Mouse (Mus musculus) layer of hippocampus, adult 18-20 months (tissue): ENCODE data around the gene Trmt11. TPM values are rescaled to one million over a fixed set of nuclear protein-coding genes. Genes with fewer than 3 reads are reported as not detected.
A peak's percentile ranks its signal among the peaks of the same experiment; 100 is the strongest.
"Not testable (repeated sequence)": the region's sequence is repeated elsewhere in the genome, so short reads cannot be mapped to it uniquely, and the experiment has no call there.

Experiments
- DNase-seq, 2 experiments: peaks; one replicate each; pipeline ENCODE4 v3.0.0; 2022; ENCODE audit warnings: low spot score in 2 of 2
- long read RNA-seq: library from polyadenylated mRNA; stranded (forward); transcript quantifications from one replicate; pipeline ENCODE4 v2.0.0, GENCODE M21; 2021
- total RNA-seq, 2 experiments: library from RNA; stranded (reverse); gene quantifications; 2 replicates each; pipeline ENCODE4 v1.2.3; 2021

Gene Trmt11
- 1 to 10 TPM; 6.9 to 9.5 TPM for total RNA-seq
- long read RNA-seq, partial matches to known transcripts, result 0 of 3 reads
- long read RNA-seq, other reads (novel, unspliced or antisense), result 1 of 3 reads

DNA sequence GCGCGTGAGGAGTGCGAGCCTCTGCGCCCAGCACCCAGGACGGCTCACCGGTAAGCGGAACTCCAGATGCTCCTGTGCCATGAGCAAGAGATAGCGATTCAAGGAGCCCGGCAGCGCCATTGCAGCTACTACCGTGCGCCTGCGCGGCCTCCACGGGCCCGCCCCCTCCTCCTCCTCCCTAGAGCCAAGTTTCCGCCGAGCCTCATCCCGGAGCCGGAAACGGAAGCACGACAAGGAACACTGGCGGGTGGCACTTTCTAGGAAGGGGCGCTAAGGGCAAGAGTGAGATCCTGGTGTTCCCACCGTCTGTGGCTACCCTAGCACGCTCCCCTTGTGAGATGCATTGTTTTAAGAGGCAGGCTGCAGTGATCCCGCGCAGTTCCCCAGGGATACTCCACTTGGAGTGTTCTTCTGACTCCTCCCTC is at the start of gene Trmt11:
Gene Trmt11 (minus strand): TSS at position 208 of the 425 bp plus-strand sequence.
- peak; percentile 88 to 93 for DNase-seq

- DNase-seq, result no peak
These were observed 47.1 kb upstream of the Trmt11 start for GRCm38 (mm10) chr10:30647681-30648080.

GRCm38 (mm10) chr10:30638216-30638615 is 37.7 kb upstream of the Trmt11 start:
- DNase-seq, result no peak

GRCm38 (mm10) chr10:30636474-30637154 is 36.1 kb upstream of the Trmt11 start:
- not testable (repeated sequence) for DNase-seq

GRCm38 (mm10) chr10:30632718-30633117 is 32.2 kb upstream of the Trmt11 start:
- no peak for DNase-seq

DNA sequence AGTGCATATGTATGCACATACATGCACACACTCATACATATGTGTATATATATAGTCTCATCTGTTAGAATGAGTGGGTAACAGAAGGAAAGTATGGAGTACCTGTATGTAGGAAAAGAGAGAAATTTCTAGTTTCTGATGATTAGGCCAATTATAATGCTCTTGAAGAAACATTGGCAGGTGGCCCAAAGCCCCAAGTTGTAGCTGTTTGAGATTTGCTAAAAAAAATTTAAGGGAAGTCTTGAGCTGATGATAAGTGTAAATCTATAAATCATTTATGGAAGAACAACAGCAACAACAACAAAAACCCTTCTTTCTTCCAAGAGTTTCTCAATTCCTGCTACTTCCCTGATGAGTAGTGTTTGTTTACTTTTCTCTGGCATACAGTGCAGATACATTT is 29.4 kb upstream of the Trmt11 start:
- DNase-seq, result no peak

GRCm38 (mm10) chr10:30629513-30629912 is 29.0 kb upstream of the Trmt11 start, which contains the start of gene Hint3:
Gene Hint3, minus strand, starts transcription at chr10:30629632.
- DNase-seq, result no peak

GRCm38 (mm10) chr10:30628444-30628843 is 27.9 kb upstream of the Trmt11 start:
- not testable (repeated sequence) for DNase-seq

DNA sequence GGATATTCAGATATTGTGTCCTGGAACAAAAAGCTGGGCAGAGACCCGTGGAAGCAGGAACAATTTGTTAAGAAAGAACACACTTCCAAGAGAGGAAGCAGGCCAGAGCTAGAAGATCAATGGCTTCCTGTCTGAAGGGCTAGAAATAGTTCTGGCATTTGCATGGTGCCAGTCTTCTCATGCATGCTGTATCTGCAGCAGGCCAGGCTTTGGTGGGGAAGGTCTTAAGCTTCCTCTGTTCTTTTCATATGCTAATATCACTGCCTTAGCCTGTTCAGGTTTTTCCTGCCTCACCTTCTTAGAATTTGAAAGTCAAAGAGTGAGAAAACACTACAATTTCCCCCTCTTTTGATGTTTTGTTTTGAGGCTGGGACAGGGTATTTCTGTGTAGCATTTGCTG is 27.0 kb upstream of the Trmt11 start:
- DNase-seq, result no peak

GRCm38 (mm10) chr10:30624161-30625019 is 23.8 kb upstream of the Trmt11 start:
- peak in 1 of 2 experiments; percentile 7 for DNase-seq

DNA sequence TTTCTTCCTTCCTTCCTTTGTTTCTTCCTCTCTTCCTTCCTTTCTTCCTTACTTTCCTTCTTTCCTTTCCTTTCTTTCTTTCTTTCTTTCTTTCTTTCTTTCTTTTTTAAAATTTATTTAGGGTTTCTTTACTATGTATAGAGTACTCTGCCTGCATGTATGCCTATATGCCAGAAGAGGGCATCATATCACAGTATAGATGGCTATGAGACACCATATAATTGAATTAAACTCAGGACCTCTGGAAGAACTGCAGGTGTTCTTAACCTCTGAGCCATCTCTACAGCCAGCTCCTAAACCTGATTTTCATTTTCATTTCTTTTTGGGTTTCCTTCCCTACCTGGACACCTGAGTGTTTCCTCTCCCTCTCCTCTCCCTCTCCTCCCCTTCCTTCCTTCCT is 22.4 kb upstream of the Trmt11 start:
- no peak for DNase-seq

DNA sequence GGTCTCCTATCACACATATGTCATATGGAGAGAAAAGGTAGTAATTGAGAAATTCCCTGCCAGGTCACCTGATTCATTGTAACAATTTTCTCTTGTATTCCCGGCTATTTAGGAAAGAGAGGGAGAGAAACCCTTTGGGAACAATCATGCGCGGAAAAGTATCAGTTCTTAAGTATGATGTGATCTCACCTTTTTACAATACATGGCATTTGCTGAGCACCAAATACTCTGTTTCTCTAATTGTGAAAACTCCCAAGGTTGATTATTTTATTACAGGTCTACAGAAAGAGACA is 18.3 kb upstream of the Trmt11 start:
- DNase-seq, result no peak

DNA sequence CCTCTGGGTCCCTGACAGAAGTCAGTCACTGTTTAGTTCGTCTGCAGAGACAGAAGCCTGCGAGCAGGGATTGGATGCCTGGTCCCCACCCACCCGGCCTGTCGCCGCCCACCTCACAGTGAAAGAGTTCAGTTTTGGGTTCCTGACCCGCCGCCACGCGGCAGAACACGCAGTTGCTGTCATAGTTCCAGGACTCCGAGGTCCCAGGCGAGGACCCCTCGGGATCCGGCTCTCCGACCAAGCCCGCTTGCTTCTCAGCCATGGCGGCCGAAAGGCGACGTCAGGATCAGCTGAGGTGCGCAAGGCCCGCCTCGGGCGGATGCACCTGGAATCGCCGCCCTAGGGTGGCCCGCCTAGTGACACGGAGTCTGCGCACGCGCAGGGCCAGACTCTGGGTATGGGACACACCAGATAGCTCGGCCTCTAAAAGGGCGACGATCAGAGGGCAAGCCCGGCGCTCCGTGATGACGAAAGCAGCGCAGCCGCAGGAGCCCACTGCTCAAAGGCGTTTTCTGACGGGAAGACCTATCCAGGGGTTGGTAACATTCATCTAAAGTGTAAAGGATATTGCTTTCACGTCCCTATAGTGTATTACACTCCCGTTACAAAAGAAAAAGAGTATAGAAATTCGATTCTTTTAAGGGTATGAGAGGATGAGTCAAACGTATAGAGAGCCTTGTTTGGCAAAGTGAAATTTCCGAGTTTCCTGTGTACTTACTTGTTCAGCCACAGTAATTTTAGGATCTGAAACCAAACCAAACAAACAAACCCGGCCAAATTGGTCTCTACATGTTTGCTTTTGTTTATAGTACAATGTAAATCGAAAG is 17.8 kb upstream of the Trmt11 start:
- peak; percentile 99 for DNase-seq

DNA sequence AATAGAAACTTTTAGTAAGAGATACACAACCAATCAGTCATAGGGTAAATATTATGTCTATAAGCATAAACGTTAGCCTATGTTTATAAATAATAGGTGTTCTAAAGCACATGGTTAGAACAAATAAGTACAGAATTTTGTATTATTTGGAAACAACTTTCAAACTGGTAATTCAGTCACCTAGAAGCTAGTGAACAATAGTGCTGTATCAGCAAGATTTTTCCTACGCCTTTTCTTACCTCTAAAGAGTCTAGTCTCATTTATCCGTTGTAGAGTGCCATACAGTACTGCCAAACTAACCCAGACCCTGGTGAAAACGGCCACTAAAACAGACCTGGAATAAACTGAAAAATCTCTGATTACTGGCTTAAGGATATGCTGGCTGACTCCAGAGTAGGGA is 12.5 kb upstream of the Trmt11 start:
- DNase-seq, result no peak

DNA sequence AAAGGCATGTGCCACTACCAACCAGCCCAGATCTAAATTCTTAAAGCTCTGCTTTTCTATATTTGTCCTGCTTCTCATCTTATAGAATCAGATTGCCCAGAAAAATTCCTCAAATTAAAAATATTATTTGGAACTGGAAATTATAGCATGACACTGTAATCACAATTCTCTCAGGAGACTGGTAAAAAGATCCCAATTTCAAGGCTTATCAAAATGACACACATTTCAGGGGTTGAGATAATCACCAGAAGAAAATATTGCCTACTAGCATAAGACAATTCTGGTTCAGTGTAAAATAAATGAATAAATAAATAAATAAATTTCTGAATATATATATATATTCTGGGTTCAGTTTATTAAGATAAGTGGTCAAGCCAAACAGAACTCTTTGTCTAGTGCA is 9.1 kb upstream of the Trmt11 start:
- DNase-seq, result no peak

GRCm38 (mm10) chr10:30608109-30608508 is 7.6 kb upstream of the Trmt11 start:
- no peak for DNase-seq

DNA sequence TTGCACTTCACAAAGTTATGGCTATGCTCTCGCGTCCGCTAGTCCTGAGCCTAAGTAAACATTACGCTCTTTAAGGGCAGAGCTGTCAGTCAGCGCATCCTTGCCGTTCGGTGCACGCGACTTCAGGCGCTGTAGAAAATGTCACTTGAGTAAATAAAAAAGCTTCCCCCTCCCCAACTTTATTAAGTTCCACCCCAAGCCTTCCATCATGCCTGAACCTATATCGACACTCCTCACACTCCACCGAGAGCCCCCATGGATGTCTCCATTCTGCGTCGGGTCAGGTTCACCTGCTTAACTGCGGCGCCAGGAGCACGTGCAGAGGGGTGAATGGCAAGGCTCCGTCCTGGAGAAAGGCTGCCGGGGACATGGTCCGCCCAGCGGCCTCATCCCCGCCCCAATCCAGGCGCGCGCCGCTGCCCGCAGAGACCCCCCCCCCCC is 435 bp downstream of the Trmt11 start:
- DNase-seq, result peak in 1 of 2 experiments; percentile 13

- peak in 1 of 2 experiments; percentile 54 for DNase-seq
These were observed 13.5 kb downstream of the Trmt11 start for GRCm38 (mm10) chr10:30587037-30587436.

GRCm38 (mm10) chr10:30585691-30586090 is 14.9 kb downstream of the Trmt11 start:
- no peak for DNase-seq

GRCm38 (mm10) chr10:30577670-30578280 is 22.8 kb downstream of the Trmt11 start:
- no peak for DNase-seq

- DNase-seq, result peak in 1 of 2 experiments; percentile 44
These were observed 34.2 kb downstream of the Trmt11 start for GRCm38 (mm10) chr10:30566364-30566763.
